Mouse (Mus musculus): ENCODE measurements around the gene Gm42688.

Gm42688 gene

GRCm38 (mm10) chr6:83117616-83118015 lies 16.2 kb downstream of the Gm42688 start:
- no peak for DNase-seq (ENCODE audit: extremely low read depth, low read depth)

- no peak for DNase-seq (ENCODE audit: extremely low read depth, low read depth)
Observed at GRCm38 (mm10) chr6:83118369-83118768, 17.0 kb downstream of the Gm42688 start.

- DNase-seq (ENCODE audit: extremely low read depth, low read depth) = no peak
Observed at GRCm38 (mm10) chr6:83118825-83119733, 17.7 kb downstream of the Gm42688 start.

GRCm38 (mm10) chr6:83119734-83120051 lies 18.3 kb downstream of the Gm42688 start:
- no peak for DNase-seq (ENCODE audit: extremely low read depth, low read depth)

GRCm38 (mm10) chr6:83120930-83121862 lies 19.8 kb downstream of the Gm42688 start, which contains the start of gene Wbp1:
Wbp1 (minus strand) TSS chr6:83121559.
- peak; percentile 100 for DNase-seq (ENCODE audit: extremely low read depth, low read depth)

GRCm38 (mm10) chr6:83121863-83122710 lies 20.7 kb downstream of the Gm42688 start:
- no peak for DNase-seq (ENCODE audit: extremely low read depth, low read depth)

GRCm38 (mm10) chr6:83122961-83123360 lies 21.5 kb downstream of the Gm42688 start:
- no peak for DNase-seq (ENCODE audit: extremely low read depth, low read depth)

- DNase-seq (ENCODE audit: extremely low read depth, low read depth) = peak; percentile 97
Observed at GRCm38 (mm10) chr6:83124851-83125312, 23.5 kb downstream of the Gm42688 start.

GRCm38 (mm10) chr6:83125331-83125730 lies 23.9 kb downstream of the Gm42688 start, which contains the start of gene Ino80b:
Ino80b (minus strand) TSS chr6:83125431.
- no peak for DNase-seq (ENCODE audit: extremely low read depth, low read depth)

- DNase-seq (ENCODE audit: extremely low read depth, low read depth) = no peak
Observed at GRCm38 (mm10) chr6:83127419-83127818, 26.0 kb downstream of the Gm42688 start.

- DNase-seq (ENCODE audit: extremely low read depth, low read depth) = no peak
Observed at GRCm38 (mm10) chr6:83131469-83132034, 30.1 kb downstream of the Gm42688 start.

GRCm38 (mm10) chr6:83132176-83132919 lies 30.9 kb downstream of the Gm42688 start:
- no peak for DNase-seq (ENCODE audit: extremely low read depth, low read depth)

GRCm38 (mm10) chr6:83134226-83134625 lies 32.8 kb downstream of the Gm42688 start:
- DNase-seq (ENCODE audit: extremely low read depth, low read depth) = no peak

- no peak for DNase-seq (ENCODE audit: extremely low read depth, low read depth)
Observed at GRCm38 (mm10) chr6:83134951-83135513, 33.6 kb downstream of the Gm42688 start, which contains the start of gene Rtkn. Rtkn (plus strand) TSS chr6:83135463.

GRCm38 (mm10) chr6:83135571-83136161 lies 34.2 kb downstream of the Gm42688 start:
- DNase-seq (ENCODE audit: extremely low read depth, low read depth) = no peak

- DNase-seq (ENCODE audit: extremely low read depth, low read depth) = no peak
Observed at GRCm38 (mm10) chr6:83136291-83136880, 35.0 kb downstream of the Gm42688 start.

GRCm38 (mm10) chr6:83136881-83137575 lies 35.6 kb downstream of the Gm42688 start:
- no peak for DNase-seq (ENCODE audit: extremely low read depth, low read depth)

GRCm38 (mm10) chr6:83137576-83137950 lies 36.1 kb downstream of the Gm42688 start:
- DNase-seq (ENCODE audit: extremely low read depth, low read depth) = no peak

Measured in MEL-GATA-1-ER (cell line).